Mouse (Mus musculus) heart, postnatal 0 days (tissue): Measurements from ENCODE around the gene Vmn1r130.
"Not testable (repeated sequence)": the region's sequence is repeated elsewhere in the genome, so short reads cannot be mapped to it uniquely, and the experiment has no call there.

Experiments
- CTCF ChIP-seq: IDR thresholded peaks from 2 replicates; pipeline ENCODE4 v1.5.1; 2016; ENCODE audit warnings: antibody characterized with exemption, control low read depth, low read depth
- EP300 ChIP-seq: IDR thresholded peaks from 2 replicates; pipeline ENCODE4 v1.6.1; 2016; ENCODE audit warnings: antibody characterized with exemption, low read depth

DNA sequence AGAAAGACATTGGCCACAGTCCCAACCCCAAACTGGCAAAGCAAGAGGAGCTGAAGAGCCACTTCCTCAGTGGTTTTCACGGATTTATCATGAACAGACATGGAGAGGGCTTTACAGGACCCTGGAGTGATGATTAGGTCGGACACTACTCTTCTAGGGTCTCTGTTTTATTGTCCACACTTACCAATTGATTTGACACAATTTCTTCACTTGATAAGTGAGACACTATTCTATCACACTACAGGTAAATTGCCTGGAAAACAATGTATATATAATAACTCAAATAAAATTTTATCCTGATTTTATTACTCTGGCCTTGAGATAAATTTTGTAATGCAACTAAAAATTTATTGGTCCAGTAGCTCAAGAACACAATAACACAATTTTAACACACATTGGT is 34.4 kb downstream of the Vmn1r130 start, which contains the start of gene Vmn1r131:
- not testable (repeated sequence) for TF ChIP-seq CTCF, EP300
